Mouse (Mus musculus) G1E (cell line): ENCODE measurements around the gene Cct3. TPM values are rescaled to one million over a fixed set of nuclear protein-coding genes. Genes with fewer than 3 reads are reported as not detected.
"Not testable (repeated sequence)": the region's sequence is repeated elsewhere in the genome, so short reads cannot be mapped to it uniquely, and the experiment has no call there.

ENCODE experiments used
- ATAC-seq: 2 replicates; pipeline ENCODE4 v1.8.0; 2016; ENCODE audit warnings: mild to moderate bottlenecking; ENCODE audit not compliant: insufficient number of reproducible peaks, poor library complexity, low FRiP score, severe bottlenecking; ENCODE audit errors: extremely low read depth
- DNase-seq: peaks from one replicate; pipeline ENCODE4 v3.0.0; 2012; ENCODE audit warnings: low spot score
- H3K27me3 ChIP-seq: 2 replicates; pipeline ENCODE4 v1.6.1; 2012; ENCODE audit warnings: mild to moderate bottlenecking, low read length, inconsistent platforms; ENCODE audit not compliant: insufficient read depth
- H3K36me3 ChIP-seq: replicated peaks from 2 replicates; pipeline ENCODE3; 2012; ENCODE audit warnings: mild to moderate bottlenecking, inconsistent platforms
- H3K4me1 ChIP-seq: 2 replicates; pipeline ENCODE4 v1.6.1; 2012; ENCODE audit warnings: low read depth, low read length, inconsistent platforms, mixed read lengths; ENCODE audit not compliant: insufficient read depth
- H3K4me3 ChIP-seq: 2 replicates; pipeline ENCODE4 v1.5.1; 2012; ENCODE audit warnings: low read depth, mild to moderate bottlenecking, inconsistent platforms, low read length, moderate library complexity, mixed read lengths
- H3K9me3 ChIP-seq: replicated peaks from 2 replicates; pipeline ENCODE4 v1.6.1; 2012; ENCODE audit warnings: inconsistent platforms
- CTCF ChIP-seq: IDR thresholded peaks from 2 replicates; pipeline ENCODE4 v1.5.1; 2012; ENCODE audit warnings: low read depth, low read length, inconsistent platforms, mixed read lengths
- GATA1 ChIP-seq: IDR thresholded peaks from 2 replicates; pipeline ENCODE4 v1.6.1; 2012; ENCODE audit warnings: borderline replicate concordance, low read length, inconsistent platforms, mixed read lengths
- GATA2 ChIP-seq: IDR thresholded peaks from 2 replicates; pipeline ENCODE4 v1.6.1; 2012; ENCODE audit warnings: low read depth, low read length, inconsistent platforms, borderline replicate concordance
- POLR2AphosphoS5 ChIP-seq: IDR thresholded peaks from 2 replicates; pipeline ENCODE4 v1.6.1; 2012; ENCODE audit warnings: low read depth, low read length, inconsistent platforms; ENCODE audit not compliant: insufficient replicate concordance
- TAL1 ChIP-seq: conservative IDR thresholded peaks from 2 replicates; pipeline ENCODE4 v1.6.1; 2012; ENCODE audit warnings: low read depth, low read length, inconsistent platforms, mixed read lengths
- polyA plus RNA-seq: library from polyadenylated mRNA; stranded (reverse); fragments of >175 nt; gene quantifications from 2 replicates; pipeline ENCODE4 v1.2.3, GENCODE M21; 2012
- total RNA-seq, 2 experiments: library from RNA; stranded (forward) in 1 of 2; stranded (reverse) in 1 of 2; fragments of 200-1000 nt in 1 of 2; fragments of >200 nt in 1 of 2; fragmentation: Nextera tagmentation in 1 of 2; gene quantifications; 2 replicates each; pipeline ENCODE4 v1.2.3; 2014 to 2017

Cct3 gene
- total and polyA plus RNA-seq, 3 experiments: 27.9 to 314 (median 234) TPM

DNA sequence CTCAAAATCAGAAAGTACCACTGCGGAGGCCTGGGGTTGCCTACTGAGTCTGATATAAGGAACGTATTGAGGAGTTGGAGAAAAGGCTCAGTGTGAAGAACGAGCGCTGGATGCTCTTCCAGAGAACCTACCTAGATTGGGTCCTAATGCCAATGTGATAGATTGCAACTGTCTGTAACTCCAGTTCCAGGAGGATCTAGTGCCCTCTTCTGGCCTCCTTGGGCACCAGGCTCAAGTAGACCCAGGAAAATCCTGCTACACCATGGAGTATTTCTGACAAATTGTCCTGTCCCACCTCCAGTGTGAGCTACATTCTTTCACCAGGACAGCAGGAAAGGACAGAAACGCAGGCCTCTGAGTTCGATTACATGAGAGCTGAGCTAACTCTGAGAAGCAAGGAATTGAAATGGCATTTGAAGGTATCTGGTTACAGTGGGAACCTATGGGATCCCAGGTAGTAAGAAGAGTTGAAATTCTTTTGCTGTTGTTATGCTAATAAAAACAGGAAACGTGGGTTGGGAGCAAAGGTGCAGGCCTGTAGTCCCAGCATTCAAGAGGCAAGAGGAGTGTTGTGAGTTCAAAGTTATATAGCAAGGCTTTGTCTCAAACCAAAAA, 20.3 kb upstream of the Cct3 start:
- no peaks in the 10 kb centered on the region for H3K27me3 ChIP-seq
- no peak overlapping the region for H3K4me3 ChIP-seq
- ATAC-seq: no peak
- no peak for DNase-seq
- TF ChIP-seq GATA2 (no peak), TAL1 (no peak), GATA1 (no peak), POLR2AphosphoS5 (no peak), CTCF (no peak)
- H3K36me3 ChIP-seq: no peaks in the 10 kb centered on the region
- H3K9me3 ChIP-seq: no peaks in the 10 kb centered on the region
- 0 out of 2 replicates have a peak, but pooled peaks cover 3% of the 10 kb centered on the region for H3K4me1 ChIP-seq

DNA sequence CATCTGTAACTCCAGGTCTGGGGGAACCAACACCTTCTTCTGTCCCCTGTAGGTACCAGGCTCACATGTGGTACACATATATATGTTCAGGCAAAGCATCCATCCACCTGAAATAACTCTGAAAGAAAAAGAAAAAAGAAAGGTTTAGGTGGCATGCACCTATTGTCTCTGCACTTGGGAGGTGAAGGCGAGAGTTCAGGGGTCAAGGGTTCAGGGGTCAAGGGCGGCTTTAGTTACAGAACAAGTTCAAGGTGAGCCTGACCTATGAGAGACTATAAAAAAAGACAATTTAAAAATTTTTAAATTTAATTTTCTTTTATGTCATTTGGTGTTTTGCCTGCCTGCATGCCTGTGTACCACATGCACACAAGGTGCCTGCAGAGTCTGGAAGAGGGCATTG, 16.9 kb upstream of the Cct3 start:
- no peak overlapping the region for H3K4me3 ChIP-seq
- 0 out of 2 replicates have a peak, but pooled peaks cover 3% of the 10 kb centered on the region for H3K4me1 ChIP-seq
- DNase-seq (no peak), ATAC-seq (no peak)
- no peaks in the 10 kb centered on the region for H3K9me3 ChIP-seq
- H3K27me3 ChIP-seq: no peaks in the 10 kb centered on the region
- TF ChIP-seq GATA1 (no peak), CTCF (no peak), TAL1 (no peak), POLR2AphosphoS5 (no peak)
- peaks cover 5% of the 10 kb centered on the region for H3K36me3 ChIP-seq

DNA sequence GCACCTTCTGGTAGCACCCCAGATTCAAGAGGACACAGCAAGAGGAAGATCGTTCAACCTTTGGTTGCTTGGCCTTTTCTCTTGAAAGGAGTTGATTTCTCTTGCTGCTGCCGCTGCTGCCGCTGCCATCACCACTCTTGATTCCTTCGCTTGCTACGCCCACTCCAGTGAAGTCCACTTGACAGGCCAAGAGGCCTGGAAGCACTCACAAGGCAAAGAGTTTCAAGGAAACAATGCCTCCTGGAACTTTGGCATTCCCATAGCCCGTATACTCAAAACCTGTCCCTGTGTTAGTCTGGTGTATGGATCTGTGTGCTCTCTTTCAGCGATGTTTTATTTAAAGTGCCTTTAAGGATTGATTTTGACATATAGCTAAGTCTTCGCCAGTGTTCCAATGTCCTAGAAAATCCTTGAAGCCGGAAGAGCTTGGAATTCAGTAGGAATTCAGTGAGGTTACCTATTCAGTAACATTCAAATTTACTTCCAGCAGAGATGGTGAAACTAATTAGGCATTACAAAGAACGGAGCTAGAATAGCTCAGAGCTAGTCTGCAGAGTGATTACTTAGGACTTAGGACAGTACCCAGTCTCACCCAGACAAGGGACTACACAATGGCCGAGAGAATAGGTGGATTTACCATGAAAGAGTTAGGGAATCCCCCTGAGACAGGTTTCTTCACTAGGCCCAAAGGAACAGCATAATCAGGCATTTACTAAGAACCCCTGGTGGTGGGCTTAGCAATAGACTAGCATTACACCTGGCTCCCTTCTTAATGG, 15.6 kb upstream of the Cct3 start:
- H3K4me3 ChIP-seq, ATAC-seq, H3K27me3 ChIP-seq, H3K9me3 ChIP-seq, H3K4me1 ChIP-seq, DNase-seq: not testable (repeated sequence)
- peaks cover 12% of the 10 kb centered on the region for H3K36me3 ChIP-seq

DNA sequence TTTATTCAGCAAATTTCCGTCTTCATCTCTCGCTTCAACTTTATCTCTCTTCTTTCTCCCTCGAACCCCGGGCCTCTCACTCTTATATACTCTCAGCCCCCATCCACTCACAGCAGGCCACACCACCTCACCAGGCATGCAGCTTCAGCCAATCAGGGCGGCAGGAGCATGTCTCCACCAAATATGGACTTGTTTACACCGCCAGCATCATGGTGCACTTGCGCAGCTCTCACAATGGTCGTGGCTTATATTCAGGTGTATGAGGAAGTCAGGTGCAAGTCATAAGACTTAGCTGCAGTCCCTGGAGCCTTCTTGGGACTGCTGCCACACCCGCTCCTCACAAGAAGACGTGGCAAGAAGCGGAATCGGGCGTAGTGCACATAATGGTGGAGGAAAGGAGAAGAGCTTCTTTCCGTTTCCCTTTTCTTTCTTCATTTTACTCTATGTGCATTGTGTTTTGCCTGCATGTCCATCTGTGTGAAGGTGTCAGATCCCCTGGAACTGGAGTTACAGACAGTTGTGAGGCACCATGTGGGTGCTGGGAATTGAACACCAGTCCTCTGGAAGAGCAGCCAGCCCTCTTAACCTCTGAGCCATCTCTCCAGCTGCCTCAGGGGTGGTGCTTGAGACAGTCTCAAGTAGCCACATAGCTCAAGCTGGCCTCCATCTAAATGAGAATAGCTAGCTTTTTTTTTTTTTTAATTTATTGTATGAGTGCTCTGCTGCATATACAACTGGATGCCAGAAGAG, 11.9 kb upstream of the Cct3 start:
- not testable (repeated sequence) for DNase-seq, H3K27me3 ChIP-seq, H3K4me3 ChIP-seq, ATAC-seq, H3K4me1 ChIP-seq, H3K9me3 ChIP-seq
- H3K36me3 ChIP-seq: peaks cover 35% of the 10 kb centered on the region

DNA sequence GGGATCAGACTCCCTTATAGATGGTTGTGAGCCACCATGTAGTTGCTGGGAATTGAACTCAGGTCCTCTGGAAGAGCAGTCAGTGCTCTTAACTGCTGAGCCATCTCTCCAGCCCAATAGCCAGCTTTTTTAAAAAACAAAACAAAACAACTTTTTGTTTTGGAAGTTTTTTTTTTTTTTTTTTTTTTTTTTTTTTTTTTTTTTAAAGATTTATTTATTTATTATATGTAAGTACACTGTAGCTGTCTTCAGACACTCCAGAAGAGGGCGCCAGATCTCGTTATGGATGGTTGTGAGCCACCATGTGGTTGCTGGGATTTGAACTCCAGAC, 11.4 kb upstream of the Cct3 start:
- not testable (repeated sequence) for ATAC-seq, H3K27me3 ChIP-seq, DNase-seq, H3K4me1 ChIP-seq, H3K9me3 ChIP-seq, H3K4me3 ChIP-seq
- H3K36me3 ChIP-seq: peaks cover 40% of the 10 kb centered on the region

DNA sequence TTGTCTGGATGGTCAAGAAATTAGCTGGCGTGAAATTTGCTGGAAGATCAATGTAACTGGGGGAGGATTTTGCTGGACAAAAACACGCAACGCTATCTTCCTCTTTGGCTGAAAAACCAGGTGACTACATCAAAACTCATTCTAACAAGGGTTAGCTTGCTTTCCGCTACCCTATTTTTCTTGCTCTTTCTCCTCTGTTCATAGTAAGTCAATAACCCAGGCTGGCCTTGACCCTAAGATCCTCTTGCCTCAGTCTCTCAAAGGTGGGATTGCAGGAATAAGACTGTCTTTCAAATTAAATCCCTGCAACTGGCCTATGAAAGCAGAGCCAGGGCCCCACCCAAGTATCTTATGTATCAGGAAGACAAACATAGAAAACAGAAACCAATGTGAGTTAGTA, 9.8 kb upstream of the Cct3 start, which contains the start of gene Gm38392:
TSS of gene Gm38392 (minus strand) at position 101 of the 400 bp plus-strand sequence.
- TF ChIP-seq POLR2AphosphoS5 (no peak), TAL1 (no peak), CTCF (no peak), GATA2 (no peak), GATA1 (no peak)
- H3K4me1 ChIP-seq: no peaks in the 10 kb centered on the region
- no peaks in the 10 kb centered on the region for H3K9me3 ChIP-seq
- ATAC-seq (no peak), DNase-seq (no peak)
- H3K4me3 ChIP-seq: no peak within 1 kb of the TSS
- H3K27me3 ChIP-seq: no peaks in the 10 kb centered on the region
- peaks cover 44% of the 10 kb centered on the region for H3K36me3 ChIP-seq

DNA sequence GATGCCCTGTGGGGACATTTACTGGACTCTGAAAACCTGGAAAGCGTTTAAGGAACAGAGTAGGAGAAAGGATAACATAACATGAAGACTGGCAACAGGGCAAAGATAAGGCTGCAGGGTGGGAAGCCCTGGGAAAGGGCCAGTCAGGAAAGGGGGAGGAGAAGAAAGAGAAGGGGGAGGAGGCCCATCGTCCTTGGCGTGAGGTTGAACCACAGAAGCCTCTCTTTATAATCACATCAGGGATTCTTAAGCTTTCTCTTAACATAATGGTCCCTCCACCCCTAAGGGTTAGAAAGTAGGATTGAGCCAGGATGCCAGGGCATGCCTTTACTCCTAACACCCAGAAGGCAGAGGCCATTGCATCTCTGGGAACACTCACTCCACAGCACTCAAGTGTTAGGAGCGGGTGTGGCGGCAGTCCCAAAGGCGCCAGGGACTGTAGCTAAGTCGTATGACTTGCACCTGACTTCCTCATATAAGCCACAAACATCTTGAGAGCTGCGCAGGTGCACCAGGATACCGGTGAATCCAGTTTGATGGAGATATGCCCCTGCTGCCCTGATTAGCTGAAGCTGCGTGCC, 8.7 kb upstream of the Cct3 start:
- DNase-seq: not testable (repeated sequence)

More for the DNA sequence above, 8.7 kb upstream of the Cct3 start:
- ATAC-seq, H3K27me3 ChIP-seq, H3K4me3 ChIP-seq, H3K9me3 ChIP-seq, H3K4me1 ChIP-seq: not testable (repeated sequence)
- H3K36me3 ChIP-seq: peaks cover 44% of the 10 kb centered on the region
